Mouse (Mus musculus) cerebellum, postnatal 4 days (tissue): ENCODE measurements at regions not wholly inside any gene's neighbourhood (a gene's known extent, or its start where the extent isn't known, plus 50 kb on each side); places are given as distances from the start of the nearest gene placed in this dataset.
A peak's percentile ranks its signal among the peaks of the same experiment; 100 is the strongest.

Experiments
- DNase-seq, 2 experiments: peaks; one replicate each; pipeline ENCODE4 v3.0.0; 2022; ENCODE audit warnings: low spot score in 2 of 2, mixed read lengths in 1 of 2

DNA sequence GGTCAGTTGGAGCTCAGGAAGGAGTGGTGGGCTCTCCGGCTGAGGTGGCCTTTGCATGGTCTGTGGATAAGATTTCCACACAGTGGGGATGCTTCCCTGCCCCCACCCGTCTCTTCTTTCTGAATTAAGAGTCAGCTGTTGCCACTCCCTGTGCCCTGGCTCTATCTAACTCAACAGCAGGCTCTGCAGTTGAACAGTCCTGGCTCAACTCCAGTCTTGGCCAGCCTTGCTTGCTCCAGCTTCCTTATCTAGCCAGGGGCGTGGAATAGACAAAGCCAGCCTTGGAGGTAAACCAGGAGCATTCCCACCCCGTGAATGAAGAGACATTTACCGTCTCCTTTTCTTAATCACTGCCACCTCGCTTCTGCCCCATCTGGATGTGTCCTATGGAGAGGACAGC lies 89.7 kb downstream of the Mn1 start:
- DNase-seq, result no peak

DNA sequence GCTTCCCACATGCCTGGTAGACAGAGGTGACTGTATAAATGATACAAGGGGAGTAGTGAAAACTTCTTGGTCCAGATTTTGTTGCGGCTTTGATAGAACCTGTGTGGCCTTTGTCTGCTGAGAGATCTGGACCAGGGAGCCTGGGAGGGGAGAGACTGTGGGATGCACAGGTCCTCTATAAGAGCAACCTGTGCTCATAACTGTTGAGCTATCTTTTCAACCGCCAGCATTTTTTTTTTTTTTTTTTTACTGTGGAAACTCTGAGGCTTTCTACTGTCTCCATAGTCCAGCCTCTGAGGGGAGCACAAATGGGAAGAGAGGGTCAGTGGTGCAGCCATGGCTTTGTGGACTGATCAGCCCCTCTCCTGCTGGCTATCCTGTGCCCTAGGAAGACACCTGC lies 90.2 kb downstream of the Mn1 start:
- DNase-seq, result no peak

DNA sequence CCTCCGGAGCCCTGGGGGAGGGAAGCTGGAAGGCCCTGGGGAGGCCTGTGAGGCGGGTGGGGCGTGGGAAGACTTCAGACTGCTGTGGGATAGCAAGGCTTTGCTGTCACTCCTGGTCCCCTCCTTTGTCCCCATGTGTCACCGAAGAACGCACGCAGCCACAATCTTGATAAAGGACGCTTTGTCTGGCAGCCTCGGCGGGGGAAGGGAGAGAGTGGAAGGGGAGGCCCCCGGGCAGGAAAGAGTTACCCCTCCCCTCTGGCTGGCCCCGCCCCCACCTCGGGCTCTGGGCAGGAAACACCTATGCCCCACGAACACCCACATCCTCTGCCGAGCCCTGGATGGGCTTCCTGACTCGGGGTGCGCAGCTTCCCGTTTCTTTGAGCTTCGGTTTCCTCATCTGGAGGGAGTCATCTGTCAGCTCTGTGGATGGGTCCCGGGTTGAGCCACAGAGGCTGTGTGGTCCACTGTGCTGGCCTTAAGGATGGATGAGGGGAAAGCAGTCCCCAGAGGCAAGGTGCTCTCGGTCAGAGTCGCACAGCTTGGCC lies 91.9 kb downstream of the Mn1 start:
- DNase-seq, result no peak

DNA sequence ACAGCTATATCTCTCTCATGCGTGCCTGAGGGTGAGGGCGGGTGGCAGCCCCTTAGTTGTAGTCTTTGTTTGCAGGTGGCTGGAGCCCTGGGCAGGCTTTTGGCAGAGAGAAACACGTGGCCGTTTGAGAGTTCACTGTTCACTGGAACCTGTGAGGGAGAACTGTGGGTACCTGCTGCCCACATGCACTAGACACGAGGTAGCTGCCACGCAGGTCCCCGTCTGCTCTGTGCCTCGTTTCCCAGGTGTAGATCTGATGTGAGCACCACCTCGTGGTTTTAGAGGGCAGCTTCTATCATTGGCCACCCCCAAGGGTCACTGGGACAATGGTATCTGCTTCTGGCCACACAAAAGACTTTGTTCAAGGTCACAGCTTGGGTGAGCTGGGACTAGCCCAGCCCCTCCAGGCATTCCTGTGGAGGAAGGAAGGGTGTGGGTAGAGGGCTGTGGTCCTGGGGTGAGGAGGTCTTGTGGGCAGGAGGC lies 92.5 kb downstream of the Mn1 start:
- no peak for DNase-seq

DNA sequence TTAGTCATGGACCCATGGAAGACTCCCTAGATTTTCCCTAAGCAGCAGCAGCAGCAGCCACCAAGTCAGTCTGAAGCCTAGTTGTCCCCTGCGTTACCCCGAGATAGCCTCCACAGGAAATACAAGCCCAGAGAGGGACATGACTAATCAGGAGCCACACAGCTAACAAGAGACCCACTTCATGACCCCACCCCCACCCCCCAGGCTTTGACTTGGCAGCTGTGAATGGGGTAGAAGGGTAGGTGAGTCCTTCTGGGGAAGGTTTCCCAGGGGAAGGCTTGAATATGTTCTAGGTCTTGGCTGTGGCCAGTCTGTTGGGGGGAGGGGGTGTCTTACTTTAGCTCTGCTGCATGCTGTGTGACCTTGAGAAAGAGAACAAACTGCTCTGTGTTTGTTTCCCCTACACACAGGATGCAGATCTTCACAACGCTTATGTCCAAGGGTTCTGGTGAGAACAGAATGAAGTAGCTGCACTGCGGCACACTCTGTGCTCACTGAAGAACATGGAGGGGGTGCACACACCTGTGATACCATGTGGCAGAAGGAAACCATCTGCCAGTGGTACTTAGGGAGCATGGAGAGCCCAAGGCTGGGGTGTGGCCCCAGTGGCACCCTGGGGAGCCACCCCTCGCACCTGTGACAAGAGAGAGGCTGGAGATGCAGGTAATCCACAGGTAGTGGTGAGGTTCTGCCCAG lies 93.2 kb downstream of the Mn1 start:
- no peak for DNase-seq

DNA sequence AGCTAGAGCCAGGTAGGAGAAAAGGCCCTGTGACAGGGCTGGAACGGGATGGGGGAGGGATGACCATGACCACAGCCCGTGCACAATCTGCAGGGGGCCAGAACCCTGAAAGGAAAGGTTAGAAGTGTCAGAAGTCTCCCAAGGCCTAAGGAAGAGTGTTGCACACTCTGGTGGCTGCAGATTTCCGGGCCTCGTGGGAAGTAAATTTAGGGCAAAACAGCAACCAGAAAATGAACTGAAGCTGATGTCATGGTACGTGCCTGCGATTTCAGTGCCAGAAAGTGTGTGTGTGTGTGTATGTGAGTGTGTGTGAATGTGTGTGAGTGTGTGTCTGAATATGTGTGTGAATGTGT lies 93.7 kb downstream of the Mn1 start:
- no peak for DNase-seq

DNA sequence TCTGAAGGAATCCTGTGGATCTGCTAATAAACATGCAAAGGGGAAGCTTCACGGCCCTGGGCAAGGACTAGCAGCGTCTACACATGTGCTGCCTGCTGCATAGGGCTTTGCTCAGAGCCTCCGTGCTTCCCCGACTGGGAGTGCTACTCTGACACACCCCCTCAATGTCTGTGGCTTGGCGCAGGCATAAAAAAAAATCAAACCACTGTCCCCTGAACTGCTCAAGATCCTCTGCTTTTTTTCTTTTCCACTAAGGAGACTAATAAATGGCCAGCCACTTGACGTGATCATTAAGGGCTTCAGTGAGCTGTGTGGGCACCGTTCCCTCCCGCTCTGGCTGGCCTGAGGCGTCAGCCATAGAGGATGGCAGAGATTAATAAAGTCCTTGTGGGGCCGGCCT lies 94.8 kb downstream of the Mn1 start:
- no peak for DNase-seq

DNA sequence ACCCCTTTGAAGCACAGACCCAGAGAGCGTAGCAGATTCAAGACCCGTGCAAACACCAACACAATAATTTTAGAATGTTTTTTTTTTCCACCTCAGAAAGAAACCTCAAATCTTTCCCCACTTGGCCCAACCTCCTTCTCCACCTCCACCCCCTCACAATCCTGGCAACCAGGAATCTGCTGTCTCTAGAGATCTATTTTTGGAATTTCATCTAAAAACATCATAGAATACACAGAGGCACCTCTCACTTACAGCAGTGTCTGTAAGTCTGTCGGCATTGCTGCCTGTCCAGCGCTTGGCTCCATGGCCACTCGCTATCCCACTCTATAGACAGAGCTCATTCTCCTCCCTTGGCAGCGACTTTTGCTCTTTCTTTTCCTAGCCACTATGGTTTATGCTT lies 96.8 kb downstream of the Mn1 start:
- no peak for DNase-seq

DNA sequence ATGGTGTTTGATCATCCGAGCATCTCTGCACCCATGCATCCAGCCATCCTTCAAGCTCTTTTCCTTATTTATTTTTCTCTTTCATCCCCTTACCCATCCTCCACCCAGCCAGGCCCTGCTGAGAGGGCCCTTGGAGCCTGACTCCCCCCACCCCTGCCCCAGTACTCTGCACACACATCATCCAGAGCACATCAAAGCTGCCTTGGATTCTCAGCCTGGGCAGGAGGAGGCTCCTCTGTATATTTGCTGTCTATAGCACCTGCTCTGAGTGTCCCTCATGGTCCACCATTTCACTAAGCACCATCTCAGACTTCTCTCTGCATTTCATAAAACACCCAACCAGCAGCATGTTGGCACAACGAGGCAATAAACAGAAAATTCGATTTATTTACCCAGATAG lies 101.9 kb downstream of the Mn1 start:
- no peak for DNase-seq

DNA sequence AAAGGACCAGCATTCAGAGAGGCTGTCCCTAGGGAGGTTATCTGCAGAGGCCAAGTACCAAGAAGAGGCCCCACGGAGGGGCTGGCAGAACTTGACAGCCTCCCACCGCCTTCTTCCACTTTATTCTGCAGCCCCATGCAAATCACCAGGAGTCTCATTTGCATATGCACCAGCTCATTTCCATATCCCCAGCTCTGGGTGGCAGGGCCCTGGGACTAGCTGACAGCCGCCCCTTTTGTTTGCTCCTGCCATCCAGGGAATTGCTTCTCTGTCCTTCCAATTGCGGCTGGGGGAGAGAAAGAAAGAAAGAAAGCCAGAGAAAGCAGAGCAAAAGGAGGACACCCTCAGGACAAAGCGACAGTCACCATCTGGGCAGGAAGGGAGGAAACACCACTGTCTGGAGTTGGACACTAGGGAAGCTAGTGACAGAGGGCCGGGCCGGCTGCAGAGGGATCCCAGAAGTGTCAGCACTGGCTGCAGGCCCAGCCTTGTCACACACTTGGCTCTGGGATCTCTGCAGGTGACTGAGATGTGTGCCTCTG lies 102.4 kb downstream of the Mn1 start:
- DNase-seq, result peak in 1 of 2 experiments; percentile 51

DNA sequence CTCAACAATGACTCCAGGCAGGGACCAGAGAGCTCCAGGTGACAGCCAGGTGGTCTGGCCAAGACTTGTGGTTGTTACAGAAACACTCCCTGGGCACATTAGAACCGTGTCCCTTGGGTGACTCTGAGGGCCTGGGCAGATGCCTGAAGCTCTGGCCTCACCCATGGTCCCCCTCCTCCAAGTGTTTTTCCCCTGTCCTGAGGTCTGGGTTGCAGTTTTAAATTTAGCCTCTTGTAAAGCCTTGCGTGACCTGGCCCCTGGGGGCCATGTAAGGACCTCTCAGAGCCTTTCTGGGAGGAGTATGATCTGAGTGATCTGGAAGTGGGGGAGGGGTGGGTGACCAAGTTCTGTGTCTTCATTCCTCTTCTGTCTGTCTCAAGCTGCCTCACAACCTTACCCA lies 104.7 kb downstream of the Mn1 start:
- no peak for DNase-seq

DNA sequence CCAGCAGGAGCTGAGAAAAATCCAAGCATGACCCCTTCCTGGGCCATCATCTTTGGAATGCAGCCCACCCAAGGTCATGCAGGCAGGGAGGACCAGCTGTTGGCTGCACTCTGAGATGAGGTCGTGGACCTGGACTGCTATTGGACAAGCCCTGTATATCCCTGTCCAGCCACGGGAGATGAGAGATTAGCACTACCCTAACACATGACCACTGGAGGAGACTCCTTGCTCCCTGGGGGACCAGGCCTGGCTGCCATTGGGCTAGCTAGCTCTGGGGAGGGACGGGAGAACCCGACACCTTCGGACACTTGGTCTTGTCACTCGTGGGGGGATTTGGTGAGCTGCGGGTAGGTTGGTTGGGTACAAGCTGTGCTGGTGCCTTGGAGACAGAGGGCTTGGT lies 105.4 kb downstream of the Mn1 start:
- DNase-seq, result no peak

DNA sequence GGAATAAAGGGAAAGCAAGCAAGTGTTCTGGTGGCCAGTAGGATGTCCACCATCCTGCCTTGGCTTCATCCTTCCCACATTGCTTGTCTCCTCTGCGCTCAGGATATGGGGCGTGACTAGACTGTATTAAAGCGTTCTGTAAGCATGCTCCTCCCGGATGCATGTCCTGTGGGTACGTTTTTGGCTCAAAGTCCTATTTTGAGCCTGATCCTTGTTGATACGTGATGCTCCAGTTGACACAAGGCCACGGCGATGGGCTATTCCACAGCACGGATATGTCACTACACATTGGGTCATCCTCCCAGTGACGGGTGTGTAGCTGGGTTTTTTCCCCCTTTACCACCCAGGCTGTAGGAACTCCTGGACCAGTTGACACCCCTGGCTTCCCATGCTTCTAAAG lies 110.6 kb downstream of the Mn1 start:
- no peak for DNase-seq

DNA sequence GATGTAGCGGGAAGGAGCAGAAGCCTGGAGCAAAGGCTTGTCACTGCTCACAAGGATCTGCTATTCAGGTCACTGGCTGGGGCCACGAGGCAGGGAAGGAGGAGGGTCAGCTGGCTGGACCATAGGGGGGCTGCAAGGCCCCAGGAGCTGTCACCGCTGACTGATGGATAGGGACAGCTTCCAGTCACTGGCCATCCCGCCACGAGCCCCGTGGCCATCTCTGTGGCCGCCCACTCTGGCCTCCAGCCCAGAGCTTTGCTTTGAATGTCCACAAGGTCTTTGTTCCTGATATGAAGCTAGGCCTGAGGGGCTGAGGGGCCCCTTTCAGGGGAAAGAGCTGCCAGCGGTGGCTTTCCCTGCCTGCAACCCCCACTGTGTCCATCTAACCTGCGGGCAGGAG lies 111.9 kb downstream of the Mn1 start:
- DNase-seq, result peak in 1 of 2 experiments; percentile 68

DNA sequence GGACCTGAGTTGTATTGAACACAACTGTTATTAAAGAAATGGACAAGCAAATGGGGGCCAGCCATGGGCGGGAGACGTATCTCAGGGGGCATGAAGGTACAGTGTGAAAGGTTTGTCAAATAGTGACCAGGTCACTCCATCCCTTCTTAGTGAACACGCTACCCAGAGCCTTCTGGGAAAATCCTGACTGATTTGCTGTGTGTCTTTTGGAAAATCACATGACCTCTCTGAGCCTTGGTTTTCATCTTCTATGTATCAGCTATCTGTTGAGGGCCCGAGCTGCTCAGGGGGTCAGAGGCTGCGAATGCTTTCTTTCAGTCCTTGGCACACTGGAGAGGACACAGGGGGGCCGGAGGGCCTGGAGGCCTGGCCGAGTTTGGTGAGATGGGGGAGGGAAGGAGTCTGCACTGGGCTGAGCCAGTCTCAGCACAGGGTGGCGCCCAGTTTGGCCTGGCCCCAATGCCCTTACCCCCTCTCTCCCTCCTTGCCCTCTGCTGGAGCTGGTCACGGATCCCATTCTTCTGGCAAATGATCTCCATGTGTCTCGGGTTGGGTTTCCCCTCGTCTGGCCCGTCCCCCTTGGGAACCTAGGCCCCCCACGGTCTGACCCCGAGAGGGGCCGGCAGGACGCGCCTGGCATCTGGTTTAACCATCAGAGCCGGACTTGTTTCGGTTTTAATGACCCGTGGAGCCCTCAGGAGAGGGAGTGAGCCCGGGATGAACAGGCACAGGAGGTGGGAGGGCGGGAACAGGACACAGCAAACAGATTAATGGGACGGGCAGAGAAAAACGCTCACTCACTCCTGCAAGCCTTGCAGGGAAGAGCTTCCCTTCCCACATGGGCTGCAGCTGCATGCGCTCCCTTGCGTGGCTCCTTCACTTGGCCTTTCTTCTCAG lies 113.7 kb downstream of the Mn1 start:
- DNase-seq, result no peak

DNA sequence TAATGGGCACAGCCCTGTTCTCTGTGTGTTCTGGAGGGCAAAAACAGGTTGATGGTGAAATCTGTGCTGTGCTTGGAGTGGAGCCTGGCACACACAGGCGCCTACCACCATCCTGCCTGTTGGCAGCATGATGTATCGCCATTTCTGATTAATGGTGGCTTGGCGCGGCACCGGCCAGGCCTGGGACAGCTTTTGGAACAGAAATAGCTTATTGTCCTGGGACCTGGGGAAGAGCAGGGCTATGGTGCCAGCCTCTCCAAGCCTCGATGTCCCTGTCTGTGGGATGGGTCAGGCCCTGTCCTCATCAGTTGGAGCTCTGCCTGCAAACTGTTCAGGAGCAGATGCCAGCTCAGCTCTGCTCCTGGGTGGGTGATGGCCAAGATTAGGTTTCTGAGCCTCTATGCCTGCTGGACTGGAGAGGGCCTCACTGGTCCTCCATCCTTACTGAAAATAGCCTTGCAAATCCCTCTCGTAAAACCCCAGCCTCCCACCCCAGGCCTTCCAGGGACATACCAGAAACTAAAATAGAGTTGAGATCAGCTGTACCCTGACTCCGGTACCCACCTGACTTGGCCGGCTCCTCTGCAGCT lies 115.4 kb downstream of the Mn1 start:
- no peak for DNase-seq

DNA sequence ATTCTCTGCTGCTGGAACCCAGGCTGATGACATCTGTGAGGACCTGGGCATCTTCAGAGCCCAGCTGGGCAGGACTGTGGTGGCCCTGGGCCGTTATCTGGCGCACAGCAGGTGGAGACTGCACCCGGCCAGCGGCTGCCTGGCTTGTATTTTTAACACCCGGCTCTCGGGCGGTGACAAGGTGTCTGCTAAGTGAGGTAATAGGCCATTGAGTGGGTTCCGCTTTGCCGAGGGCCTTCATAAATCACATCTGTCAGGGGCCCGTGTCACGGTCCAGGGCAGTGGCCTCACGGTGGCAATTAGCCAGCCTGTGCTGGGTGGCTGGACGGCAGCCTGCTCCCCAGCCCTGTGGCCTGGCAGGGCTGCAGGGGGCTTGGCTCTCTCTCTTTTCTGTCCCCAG lies 118.8 kb downstream of the Mn1 start:
- peak in 1 of 2 experiments; percentile 55 for DNase-seq

DNA sequence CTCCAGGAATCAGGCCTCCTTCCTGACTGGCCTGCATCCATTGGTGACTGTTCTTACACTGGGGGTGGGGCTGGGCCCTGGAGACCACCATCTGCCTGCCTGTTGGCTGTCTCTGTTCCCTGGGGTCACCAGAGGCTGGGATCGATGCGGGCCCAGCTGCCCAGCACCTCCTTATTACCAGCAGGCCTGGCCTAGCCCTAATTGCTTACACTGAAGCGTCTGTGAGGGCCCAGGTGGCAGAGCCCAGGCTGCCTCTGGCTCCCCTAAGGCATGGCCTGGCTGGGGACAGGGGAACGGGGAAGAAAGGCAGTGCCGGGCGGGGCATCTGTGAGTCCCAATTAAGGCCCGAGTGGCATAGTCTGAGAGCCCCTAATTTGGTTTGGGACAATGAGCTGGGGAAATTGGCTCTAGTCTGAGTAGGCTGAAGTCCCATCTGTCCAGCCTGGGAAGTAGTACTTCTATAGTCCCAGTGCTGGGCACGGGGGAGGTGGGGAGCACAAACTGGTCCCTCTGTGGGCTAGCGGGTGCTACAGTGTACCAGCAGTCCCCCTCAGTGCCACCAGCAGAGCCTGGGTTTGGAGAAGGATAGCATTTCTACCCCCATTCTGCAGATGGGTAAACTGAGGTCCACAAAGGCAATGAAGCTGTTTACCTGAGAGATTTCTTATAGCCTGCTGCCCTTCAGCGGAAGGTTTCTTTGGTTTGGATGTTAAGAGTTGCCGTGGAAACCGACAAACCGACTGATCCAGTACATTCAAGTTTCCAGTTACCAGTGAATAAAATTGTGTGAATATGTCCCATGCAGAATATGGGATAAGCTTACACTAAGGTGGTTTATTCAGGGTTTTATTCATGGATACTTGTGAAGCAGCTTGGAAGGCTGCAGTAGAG lies 121.6 kb downstream of the Mn1 start:
- DNase-seq, result no peak

DNA sequence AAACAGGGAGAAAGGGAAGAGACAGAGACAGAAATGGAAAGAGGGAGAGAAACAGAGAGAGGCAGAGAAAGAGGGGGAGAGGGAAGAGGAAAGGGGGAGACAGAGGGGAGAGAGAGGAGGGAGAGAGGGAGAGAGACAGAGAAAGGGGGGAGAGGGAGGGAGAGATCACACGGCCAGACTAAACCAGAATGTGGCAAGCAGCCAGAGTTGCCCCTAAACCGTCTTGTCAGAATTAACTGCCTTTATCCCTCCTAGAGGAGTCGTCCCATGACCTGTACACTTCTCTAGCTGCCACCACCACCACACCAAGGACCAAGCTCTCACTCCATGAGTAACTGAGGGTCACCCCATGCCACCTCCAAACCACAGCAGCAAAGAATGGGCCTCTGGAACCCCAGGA lies 123.3 kb downstream of the Mn1 start:
- DNase-seq, result no peak

DNA sequence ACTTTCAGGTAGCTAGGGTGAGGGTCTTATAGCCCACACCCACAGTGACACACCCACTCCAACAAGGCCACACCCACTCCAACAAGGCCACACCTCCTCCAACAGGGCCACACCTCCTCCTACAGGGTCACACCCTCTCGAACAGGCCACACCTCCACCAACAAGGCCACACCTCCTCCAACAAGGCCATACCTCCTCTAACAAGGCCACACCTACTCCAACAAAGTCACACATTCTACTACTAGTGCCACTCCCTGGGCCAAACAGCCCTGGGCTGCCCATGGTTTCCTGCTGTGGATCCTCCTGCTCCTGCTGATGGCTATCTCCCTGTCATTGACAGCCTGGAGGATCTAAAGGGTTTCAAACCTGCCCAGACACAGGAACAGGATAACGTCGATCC lies 124.9 kb downstream of the Mn1 start:
- no peak for DNase-seq
